Mouse (Mus musculus): Measurements from ENCODE around the gene Atg10.

DNA sequence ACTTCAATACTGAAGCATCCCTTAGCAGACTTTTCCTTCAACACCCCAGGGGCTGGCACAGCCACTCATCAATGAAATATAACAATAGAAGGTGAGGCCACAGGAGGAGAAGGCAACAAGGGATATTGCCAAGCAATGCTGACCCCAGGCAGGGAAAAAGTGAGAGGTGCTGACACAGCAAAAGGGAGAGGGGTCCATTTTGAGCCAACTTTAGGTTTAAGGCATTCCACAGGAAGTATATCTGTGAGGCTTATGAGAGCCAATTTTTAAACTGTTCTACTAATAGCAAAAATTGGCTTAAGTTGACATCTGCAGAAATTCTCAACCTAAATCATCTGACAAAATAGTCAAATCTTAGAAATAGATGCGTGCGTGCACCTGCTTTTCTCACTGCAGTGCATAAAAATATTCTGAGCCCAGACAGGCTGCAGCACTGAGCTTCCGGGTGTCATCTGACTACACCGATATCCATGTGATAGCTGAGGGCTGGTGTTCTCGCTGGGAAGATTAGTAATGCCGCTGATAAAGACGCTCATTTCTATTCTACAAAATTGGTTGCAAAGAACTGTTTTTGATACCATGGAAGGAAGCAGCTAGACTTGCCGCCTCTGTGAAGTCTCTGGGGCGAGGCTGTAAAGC is 116.3 kb downstream of the Atg10 start:
- TF ChIP-seq POLR2A (IDR thresholded peaks at IDR 0.05; ENCODE audit: low read depth, low read length) (no peak), CTCF (IDR thresholded peaks at IDR 0.05; ENCODE audit: borderline replicate concordance, insufficient read depth, low read length) (no peak)
